Mouse (Mus musculus): ENCODE measurements at regions not wholly inside any gene's neighbourhood (a gene's known extent, or its start where the extent isn't known, plus 50 kb on each side); places are given as distances from the start of the nearest gene placed in this dataset.

GRCm38 (mm10) chr6:135527879-135528278 lies 165.5 kb downstream of the Emp1 start:
- 91% methylated on average over 4 of the region's 4 CpGs for WGBS

GRCm38 (mm10) chr6:135539791-135540646 lies 177.7 kb downstream of the Emp1 start:
- WGBS = 30% methylated on average over 9 of the region's 9 CpGs
- Histone ChIP-seq H3K27me3 (replicated peaks; ENCODE audit: control insufficient read depth, insufficient read depth, low read length) (no peaks in the 10 kb centered on the region), H3K9ac (ENCODE audit: low read length) (no peak overlapping the region), H3K4me2 (ENCODE audit: low read length) (no peak overlapping the region), H3K4me3 (ENCODE audit: low read depth, low read length) (no peak overlapping the region), H3K27ac (ENCODE audit: low read depth) (no peak overlapping the region), H3K4me1 (replicated peaks; ENCODE audit: control insufficient read depth, insufficient read depth, low read length) (0 out of 2 replicates have a peak, but pooled peaks cover 2% of the 10 kb centered on the region), H3K9me3 (ENCODE audit: control insufficient read depth, low read length) (no peaks in the 10 kb centered on the region), H3K36me3 (ENCODE audit: control insufficient read depth, insufficient read depth, low read length) (no peaks in the 10 kb centered on the region)
- DNase-seq (ENCODE audit: low spot score) (no peak), ATAC-seq (replicated peaks; ENCODE audit: low FRiP score, low TSS enrichment, low read depth) (no peak)

More at GRCm38 (mm10) chr6:135527879-135528278, 165.5 kb downstream of the Emp1 start:
- Histone ChIP-seq H3K36me3 (ENCODE audit: control insufficient read depth, insufficient read depth, low read length) (no peaks in the 10 kb centered on the region), H3K27me3 (replicated peaks; ENCODE audit: control insufficient read depth, insufficient read depth, low read length) (no peaks in the 10 kb centered on the region), H3K9ac (ENCODE audit: low read length) (no peak overlapping the region), H3K27ac (ENCODE audit: low read depth) (no peak overlapping the region), H3K9me3 (ENCODE audit: control insufficient read depth, low read length) (no peaks in the 10 kb centered on the region), H3K4me1 (replicated peaks; ENCODE audit: control insufficient read depth, insufficient read depth, low read length) (peaks cover 10% of the 10 kb centered on the region; the same call in 1 of the 2 replicates), H3K4me3 (ENCODE audit: low read depth, low read length) (no peak overlapping the region), H3K4me2 (ENCODE audit: low read length) (no peak overlapping the region)
- DNase-seq (ENCODE audit: low spot score) = no peak
- ATAC-seq (replicated peaks; ENCODE audit: low FRiP score, low TSS enrichment, low read depth) = no peak

- 0 out of 2 replicates have a peak, but pooled peaks cover 2% of the 10 kb centered on the region for H3K4me1 ChIP-seq (replicated peaks; ENCODE audit: control insufficient read depth, insufficient read depth, low read length)
- DNase-seq (ENCODE audit: low spot score) = no peak
- no peak overlapping the region for H3K9ac ChIP-seq (ENCODE audit: low read length)
- H3K4me3 ChIP-seq (ENCODE audit: low read depth, low read length) = no peak overlapping the region
- no peaks in the 10 kb centered on the region for H3K9me3 ChIP-seq (ENCODE audit: control insufficient read depth, low read length)
- no peaks in the 10 kb centered on the region for H3K36me3 ChIP-seq (ENCODE audit: control insufficient read depth, insufficient read depth, low read length)
- no peak for ATAC-seq (replicated peaks; ENCODE audit: low FRiP score, low TSS enrichment, low read depth)
- no peak overlapping the region for H3K4me2 ChIP-seq (ENCODE audit: low read length)
- no peaks in the 10 kb centered on the region for H3K27me3 ChIP-seq (replicated peaks; ENCODE audit: control insufficient read depth, insufficient read depth, low read length)
- H3K27ac ChIP-seq (ENCODE audit: low read depth) = no peak overlapping the region
- 66% methylated on average over 5 of the region's 5 CpGs for WGBS
Measured at GRCm38 (mm10) chr6:135541566-135541965, 179.2 kb downstream of the Emp1 start.

GRCm38 (mm10) chr6:135542356-135542755 lies 180.0 kb downstream of the Emp1 start:
- Histone ChIP-seq H3K27me3 (replicated peaks; ENCODE audit: control insufficient read depth, insufficient read depth, low read length) (no peaks in the 10 kb centered on the region), H3K4me2 (ENCODE audit: low read length) (no peak overlapping the region), H3K36me3 (ENCODE audit: control insufficient read depth, insufficient read depth, low read length) (no peaks in the 10 kb centered on the region), H3K9me3 (ENCODE audit: control insufficient read depth, low read length) (no peaks in the 10 kb centered on the region), H3K9ac (ENCODE audit: low read length) (no peak overlapping the region), H3K4me1 (replicated peaks; ENCODE audit: control insufficient read depth, insufficient read depth, low read length) (0 out of 2 replicates have a peak, but pooled peaks cover 2% of the 10 kb centered on the region), H3K27ac (ENCODE audit: low read depth) (no peak overlapping the region), H3K4me3 (ENCODE audit: low read depth, low read length) (no peak overlapping the region)
- DNase-seq (ENCODE audit: low spot score) (no peak), ATAC-seq (replicated peaks; ENCODE audit: low FRiP score, low TSS enrichment, low read depth) (no peak)
- WGBS = 75% methylated on average over 5 of the region's 5 CpGs

GRCm38 (mm10) chr6:135543390-135543789 lies 181.0 kb downstream of the Emp1 start:
- no peaks in the 10 kb centered on the region for H3K36me3 ChIP-seq (ENCODE audit: control insufficient read depth, insufficient read depth, low read length)
- H3K4me3 ChIP-seq (ENCODE audit: low read depth, low read length) = no peak overlapping the region
- H3K27ac ChIP-seq (ENCODE audit: low read depth) = no peak overlapping the region
- ATAC-seq (replicated peaks; ENCODE audit: low FRiP score, low TSS enrichment, low read depth) = no peak
- no peaks in the 10 kb centered on the region for H3K27me3 ChIP-seq (replicated peaks; ENCODE audit: control insufficient read depth, insufficient read depth, low read length)
- H3K4me2 ChIP-seq (ENCODE audit: low read length) = no peak overlapping the region
- WGBS = 84% methylated on average over 3 of the region's 3 CpGs
- no peak overlapping the region for H3K9ac ChIP-seq (ENCODE audit: low read length)
- H3K4me1 ChIP-seq (replicated peaks; ENCODE audit: control insufficient read depth, insufficient read depth, low read length) = 0 out of 2 replicates have a peak, but pooled peaks cover 2% of the 10 kb centered on the region
- no peak for DNase-seq (ENCODE audit: low spot score)
- H3K9me3 ChIP-seq (ENCODE audit: control insufficient read depth, low read length) = no peaks in the 10 kb centered on the region

- Histone ChIP-seq H3K9me3 (ENCODE audit: control insufficient read depth, low read length) (no peaks in the 10 kb centered on the region), H3K4me3 (ENCODE audit: low read depth, low read length) (no peak overlapping the region), H3K4me1 (replicated peaks; ENCODE audit: control insufficient read depth, insufficient read depth, low read length) (0 out of 2 replicates have a peak, but pooled peaks cover 2% of the 10 kb centered on the region), H3K36me3 (ENCODE audit: control insufficient read depth, insufficient read depth, low read length) (no peaks in the 10 kb centered on the region), H3K4me2 (ENCODE audit: low read length) (no peak overlapping the region), H3K27me3 (replicated peaks; ENCODE audit: control insufficient read depth, insufficient read depth, low read length) (no peaks in the 10 kb centered on the region), H3K9ac (ENCODE audit: low read length) (no peak overlapping the region), H3K27ac (ENCODE audit: low read depth) (no peak overlapping the region)
- WGBS = 53% methylated on average over 3 of the region's 3 CpGs
- DNase-seq (ENCODE audit: low spot score) = no peak
- ATAC-seq (replicated peaks; ENCODE audit: low FRiP score, low TSS enrichment, low read depth) = no peak
Measured at GRCm38 (mm10) chr6:135543863-135544262, 181.5 kb downstream of the Emp1 start.

- Histone ChIP-seq H3K9me3 (ENCODE audit: control insufficient read depth, low read length) (no peaks in the 10 kb centered on the region), H3K36me3 (ENCODE audit: control insufficient read depth, insufficient read depth, low read length) (no peaks in the 10 kb centered on the region), H3K9ac (ENCODE audit: low read length) (no peak overlapping the region), H3K27me3 (replicated peaks; ENCODE audit: control insufficient read depth, insufficient read depth, low read length) (no peaks in the 10 kb centered on the region), H3K27ac (ENCODE audit: low read depth) (no peak overlapping the region), H3K4me2 (ENCODE audit: low read length) (no peak overlapping the region), H3K4me3 (ENCODE audit: low read depth, low read length) (no peak overlapping the region), H3K4me1 (replicated peaks; ENCODE audit: control insufficient read depth, insufficient read depth, low read length) (no peaks in the 10 kb centered on the region)
- DNase-seq (ENCODE audit: low spot score) (no peak), ATAC-seq (replicated peaks; ENCODE audit: low FRiP score, low TSS enrichment, low read depth) (no peak)
- WGBS = 37% methylated on average over 3 of the region's 3 CpGs
Measured at GRCm38 (mm10) chr6:135550368-135550950, 188.1 kb downstream of the Emp1 start.

- WGBS = 88% methylated on average over 3 of the region's 3 CpGs
Measured at GRCm38 (mm10) chr6:135552396-135552795, 190.1 kb downstream of the Emp1 start.

More at GRCm38 (mm10) chr6:135552396-135552795, 190.1 kb downstream of the Emp1 start:
- DNase-seq (ENCODE audit: low spot score) (no peak), ATAC-seq (replicated peaks; ENCODE audit: low FRiP score, low TSS enrichment, low read depth) (no peak)
- no peaks in the 10 kb centered on the region for H3K9me3 ChIP-seq (ENCODE audit: control insufficient read depth, low read length)
- H3K9ac ChIP-seq (ENCODE audit: low read length) = no peak overlapping the region
- no peaks in the 10 kb centered on the region for H3K36me3 ChIP-seq (ENCODE audit: control insufficient read depth, insufficient read depth, low read length)
- H3K4me1 ChIP-seq (replicated peaks; ENCODE audit: control insufficient read depth, insufficient read depth, low read length) = no peaks in the 10 kb centered on the region
- no peak overlapping the region for H3K4me3 ChIP-seq (ENCODE audit: low read depth, low read length)
- H3K27ac ChIP-seq (ENCODE audit: low read depth) = no peak overlapping the region
- no peak overlapping the region for H3K4me2 ChIP-seq (ENCODE audit: low read length)
- H3K27me3 ChIP-seq (replicated peaks; ENCODE audit: control insufficient read depth, insufficient read depth, low read length) = no peaks in the 10 kb centered on the region
